Mouse (Mus musculus) forebrain, embryonic 14.5 days (tissue): Measurements from ENCODE around the gene Atp2b4. TPM values are rescaled to one million over a fixed set of nuclear protein-coding genes. Genes with fewer than 3 reads are reported as not detected.

Experiments
- ATAC-seq: fragments of 200-750 bp; cut with Nextera tagmentation; 2 replicates; pipeline ENCODE4 v1.8.0; 2017; ENCODE audit warnings: mild to moderate bottlenecking, moderate library complexity
- DNase-seq: peaks from one replicate; pipeline ENCODE4 v3.0.0-alpha.2; 2015; ENCODE audit warnings: low spot score
- H3K27ac ChIP-seq: fragments of 300-500 bp; sonication (generic); 2 replicates; pipeline ENCODE4 v1.5.1; 2014; ENCODE audit warnings: low read depth, mild to moderate bottlenecking, control low read depth, low read length, moderate library complexity
- H3K27me3 ChIP-seq: fragments of 300-500 bp; sonication (generic); replicated peaks from 2 replicates; pipeline ENCODE4 v1.6.1; 2014; ENCODE audit warnings: low read length, control low read depth, mixed read lengths; ENCODE audit not compliant: control insufficient read depth, insufficient read depth
- H3K36me3 ChIP-seq: fragments of 300-500 bp; sonication (generic); 2 replicates; pipeline ENCODE4 v1.6.1; 2014; ENCODE audit warnings: low read length, control low read depth; ENCODE audit not compliant: control insufficient read depth, insufficient read depth
- H3K4me1 ChIP-seq: fragments of 300-500 bp; sonication (generic); 2 replicates; pipeline ENCODE4 v1.6.1; 2014; ENCODE audit warnings: antibody characterized with exemption, low read length, control low read depth; ENCODE audit not compliant: control insufficient read depth, insufficient read depth
- H3K4me2 ChIP-seq: fragments of 300-500 bp; sonication (generic); 2 replicates; pipeline ENCODE4 v1.6.1; 2014; ENCODE audit warnings: mild to moderate bottlenecking, control low read depth, low read length
- H3K4me3 ChIP-seq: fragments of 300-500 bp; sonication (generic); 2 replicates; pipeline ENCODE4 v1.5.1; 2014; ENCODE audit warnings: low read depth, low read length, control low read depth
- H3K9ac ChIP-seq: fragments of 300-500 bp; sonication (generic); 2 replicates; pipeline ENCODE4 v1.6.1; 2014; ENCODE audit warnings: mild to moderate bottlenecking, low read length, control low read depth, moderate library complexity
- H3K9me3 ChIP-seq: fragments of 300-500 bp; sonication (generic); replicated peaks from 2 replicates; pipeline ENCODE4 v1.6.1; 2016; ENCODE audit warnings: low read length, control low read depth, mixed read lengths; ENCODE audit not compliant: control insufficient read depth
- WGBS: fragments of 180-500 bp; shearing (Covaris S2); extraction: QIAGEN DNeasy Blood & Tissue Kit; methylation state at CpG from one replicate; pipeline ENCODE4 v1.1.7; 2014; 5-methylcytosine and 5-hydroxymethylcytosine counted together
- polyA plus RNA-seq: library from polyadenylated mRNA; unstranded; fragments of >200 nt; fragmentation: Nextera tagmentation; extraction: Ambion mirVana; gene quantifications from 2 replicates; pipeline ENCODE4 v1.2.1, GENCODE M21; 2014

Atp2b4 gene
- polyA plus RNA-seq, 1 experiment from 2014 or later = 10.2 TPM

DNA sequence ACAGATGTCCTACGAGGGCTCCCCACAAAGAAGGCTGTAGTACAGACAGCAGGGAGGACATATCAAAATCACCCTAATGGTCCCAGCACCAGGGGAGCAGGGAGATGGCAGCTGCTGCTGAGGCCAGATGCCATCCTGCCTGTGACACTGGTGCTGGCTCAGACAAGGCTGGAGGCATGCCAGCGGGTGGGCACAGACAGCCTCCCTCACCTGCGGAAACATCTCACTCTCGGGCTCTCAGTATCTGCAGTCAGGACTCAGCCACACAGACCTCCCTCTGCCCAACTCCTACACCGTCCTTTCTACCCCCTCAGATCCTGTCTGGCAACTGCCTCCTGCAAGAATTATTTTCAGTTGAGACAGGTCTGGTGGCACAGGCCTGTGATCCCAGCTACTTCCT, 12.0 kb downstream of the Atp2b4 start:
- Histone ChIP-seq H3K36me3 (no peaks in the 10 kb centered on the region), H3K4me3 (no peak overlapping the region), H3K27me3 (no peaks in the 10 kb centered on the region), H3K9me3 (no peaks in the 10 kb centered on the region), H3K4me1 (no peaks in the 10 kb centered on the region), H3K4me2 (no peak overlapping the region), H3K27ac (no peak overlapping the region), H3K9ac (no peak overlapping the region)
- ATAC-seq (no peak), DNase-seq (no peak)
- 72% methylated on average over 5 of the region's 5 CpGs for WGBS

DNA sequence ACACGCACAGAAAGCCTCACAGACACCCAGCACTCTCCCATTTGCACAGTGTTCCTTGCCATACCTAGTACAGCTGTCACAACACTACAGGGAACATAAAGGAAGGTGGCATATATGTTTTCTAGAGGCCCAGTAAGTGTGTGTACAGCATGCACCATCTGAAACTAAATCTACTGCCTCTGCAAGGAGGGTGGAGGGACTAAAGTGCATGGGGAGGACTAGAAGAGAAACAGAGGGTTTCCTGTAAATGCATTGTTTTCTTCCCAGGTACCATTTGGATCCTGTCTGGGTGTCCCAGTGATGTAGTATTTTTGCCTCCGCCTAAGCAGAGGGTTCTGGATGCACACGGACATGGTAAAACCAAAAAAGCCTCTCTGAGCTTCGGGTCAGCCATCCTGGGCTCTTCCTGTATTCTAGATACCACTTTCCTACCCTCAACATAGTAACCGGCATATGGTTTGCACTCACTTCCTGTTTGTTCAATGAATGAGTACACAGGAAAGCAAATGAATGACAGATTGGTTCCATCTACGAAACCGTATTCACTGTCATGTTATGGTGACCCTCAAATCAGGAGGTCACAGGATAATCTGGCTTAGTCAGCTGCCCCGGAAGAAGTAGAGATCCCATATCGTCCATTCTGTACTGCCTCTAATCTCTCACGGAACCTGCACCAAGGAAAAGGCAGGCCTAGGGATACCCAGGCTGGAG, 13.2 kb downstream of the Atp2b4 start:
- no peaks in the 10 kb centered on the region for H3K9me3 ChIP-seq
- DNase-seq = no peak
- WGBS = 86% methylated on average over 10 of the region's 10 CpGs
- H3K4me2 ChIP-seq = no peak overlapping the region
- H3K36me3 ChIP-seq = no peaks in the 10 kb centered on the region
- no peaks in the 10 kb centered on the region for H3K4me1 ChIP-seq
- 0 out of 2 replicates have a peak overlapping the region, but pooled peaks have one; percentile 27 for H3K27ac ChIP-seq
- no peak overlapping the region for H3K4me3 ChIP-seq
- no peak for ATAC-seq
- H3K9ac ChIP-seq = no peak overlapping the region
- no peaks in the 10 kb centered on the region for H3K27me3 ChIP-seq

DNA sequence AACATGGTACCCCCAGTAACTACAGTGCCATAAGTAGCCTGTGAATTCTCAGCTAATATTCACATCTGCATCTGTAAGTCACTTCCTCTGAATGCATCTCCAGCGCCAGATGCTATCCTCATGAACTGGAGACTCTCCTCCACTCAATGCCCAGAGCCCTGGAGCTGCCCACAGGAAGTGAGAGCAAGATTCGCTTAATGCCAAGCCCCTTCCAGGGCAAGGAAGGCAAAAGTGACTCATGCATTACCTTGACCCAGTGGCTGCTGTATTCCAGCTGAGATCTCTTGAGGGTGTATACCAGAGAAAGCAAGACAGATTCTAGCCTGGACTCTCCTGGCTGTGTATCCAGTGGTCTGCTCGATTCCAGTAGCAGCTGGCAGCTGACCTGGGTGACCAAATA, 16.2 kb downstream of the Atp2b4 start:
- no peak overlapping the region for H3K9ac ChIP-seq
- no peak overlapping the region for H3K27ac ChIP-seq
- DNase-seq = no peak
- H3K4me3 ChIP-seq = no peak overlapping the region
- no peaks in the 10 kb centered on the region for H3K36me3 ChIP-seq
- H3K27me3 ChIP-seq = no peaks in the 10 kb centered on the region
- H3K9me3 ChIP-seq = no peaks in the 10 kb centered on the region
- no peak overlapping the region for H3K4me2 ChIP-seq
- no peaks in the 10 kb centered on the region for H3K4me1 ChIP-seq
- 93% methylated on average over 3 of the region's 3 CpGs for WGBS
- ATAC-seq = no peak

DNA sequence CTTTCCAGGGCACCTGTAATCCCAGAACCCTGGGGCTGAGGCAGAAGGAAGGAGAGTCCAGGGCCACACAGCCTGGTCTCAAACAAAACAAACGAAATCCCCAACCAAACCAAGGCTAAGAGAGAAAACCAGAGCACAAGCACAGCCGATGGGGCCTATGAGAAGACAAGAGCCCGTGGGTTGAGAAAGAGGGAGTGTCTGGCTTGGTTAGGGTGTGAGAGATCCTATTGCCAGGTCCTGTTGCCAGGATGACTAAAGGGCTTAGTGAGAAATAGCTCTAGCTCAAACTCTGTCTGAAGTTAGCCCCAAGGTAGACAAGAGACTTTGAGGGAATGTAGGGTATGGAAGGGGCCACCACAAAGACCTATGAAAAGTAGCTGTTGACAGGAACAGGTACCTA, 19.3 kb downstream of the Atp2b4 start:
- Histone ChIP-seq H3K4me2 (no peak overlapping the region), H3K4me3 (no peak overlapping the region), H3K27ac (no peak overlapping the region), H3K9ac (no peak overlapping the region), H3K4me1 (no peaks in the 10 kb centered on the region), H3K36me3 (no peaks in the 10 kb centered on the region), H3K27me3 (no peaks in the 10 kb centered on the region), H3K9me3 (no peaks in the 10 kb centered on the region)
- no peak for DNase-seq
- no peak for ATAC-seq
- 62% methylated on average over 3 of the region's 3 CpGs for WGBS

DNA sequence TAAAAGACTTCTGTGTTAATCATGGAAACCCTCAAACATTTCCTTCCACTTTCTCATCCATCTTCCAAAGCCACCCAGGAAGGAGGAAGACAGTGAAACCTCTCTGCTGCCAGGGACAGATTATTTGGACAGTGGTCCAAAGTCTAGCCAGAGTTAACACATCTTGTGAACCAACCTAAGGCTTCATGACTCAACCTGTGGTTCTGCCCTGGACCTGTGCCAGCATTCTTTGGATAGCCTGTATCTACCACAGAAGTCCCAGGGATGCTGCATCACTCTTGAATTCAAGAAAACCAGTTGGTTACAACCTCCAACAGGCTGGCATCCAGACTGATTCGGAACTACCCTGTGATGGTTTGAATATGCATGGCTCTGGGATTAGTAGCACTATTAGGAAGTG, 21.8 kb downstream of the Atp2b4 start:
- Histone ChIP-seq H3K9me3 (no peaks in the 10 kb centered on the region), H3K27ac (no peak overlapping the region), H3K9ac (no peak overlapping the region), H3K4me1 (no peaks in the 10 kb centered on the region), H3K36me3 (no peaks in the 10 kb centered on the region), H3K27me3 (no peaks in the 10 kb centered on the region), H3K4me2 (no peak overlapping the region), H3K4me3 (no peak overlapping the region)
- no peak for DNase-seq
- no peak for ATAC-seq
- 94% methylated on average over 1 of the region's 1 CpGs for WGBS

DNA sequence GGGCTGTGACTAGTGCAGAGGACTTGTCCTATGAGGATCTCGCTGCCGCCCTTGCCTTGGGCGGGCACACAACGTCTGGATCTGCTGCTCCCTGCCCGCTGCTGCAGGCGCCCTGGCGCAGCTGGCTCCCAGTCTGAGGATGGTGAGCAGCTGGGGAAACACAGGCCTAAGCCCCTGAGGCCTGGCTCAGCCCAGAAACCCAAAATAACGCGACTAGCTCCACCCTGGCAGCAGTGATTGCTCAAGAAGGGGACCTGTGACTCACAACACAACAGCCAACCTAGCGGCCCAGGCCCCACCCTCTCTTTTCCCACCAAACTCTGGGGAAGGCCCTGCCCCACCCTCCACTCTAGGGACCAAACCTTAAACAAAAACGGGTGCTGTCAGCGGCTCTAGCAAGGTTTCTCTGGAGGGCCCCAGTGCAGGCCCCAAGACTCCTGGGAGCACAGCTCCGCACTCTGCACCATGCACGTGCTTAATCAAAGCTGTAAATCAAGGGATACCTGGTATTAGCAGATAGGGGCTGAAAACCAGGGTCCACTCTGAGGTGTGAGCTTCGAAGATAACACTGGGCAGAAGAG, 23.1 kb downstream of the Atp2b4 start:
- Histone ChIP-seq H3K9me3 (no peaks in the 10 kb centered on the region), H3K27me3 (no peaks in the 10 kb centered on the region), H3K9ac (no peak overlapping the region), H3K36me3 (no peaks in the 10 kb centered on the region), H3K4me3 (no peak overlapping the region), H3K4me1 (no peaks in the 10 kb centered on the region), H3K27ac (no peak overlapping the region), H3K4me2 (no peak overlapping the region)
- ATAC-seq = no peak
- WGBS = 84% methylated on average over 15 of the region's 15 CpGs
- no peak for DNase-seq

DNA sequence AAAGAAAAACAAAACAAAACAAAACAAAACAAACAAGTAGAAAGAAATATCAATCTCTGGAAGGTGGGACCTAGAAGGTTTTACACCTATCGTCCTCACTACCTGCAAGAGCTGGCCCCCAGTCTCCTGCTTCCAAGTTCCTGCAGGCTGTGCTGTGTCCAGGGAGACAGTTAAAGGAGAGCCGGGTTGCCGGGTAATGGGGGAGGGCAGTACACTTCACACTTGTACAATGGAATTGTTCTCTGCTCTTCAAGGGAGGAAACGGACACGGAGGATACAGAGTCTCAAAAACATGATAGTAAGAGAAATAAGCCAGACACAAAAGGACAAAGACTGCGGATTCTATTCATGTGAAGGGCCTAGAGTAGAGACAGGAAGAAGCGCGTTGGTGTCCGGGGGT, 28.3 kb downstream of the Atp2b4 start:
- 68% methylated on average over 9 of the region's 9 CpGs for WGBS

DNA sequence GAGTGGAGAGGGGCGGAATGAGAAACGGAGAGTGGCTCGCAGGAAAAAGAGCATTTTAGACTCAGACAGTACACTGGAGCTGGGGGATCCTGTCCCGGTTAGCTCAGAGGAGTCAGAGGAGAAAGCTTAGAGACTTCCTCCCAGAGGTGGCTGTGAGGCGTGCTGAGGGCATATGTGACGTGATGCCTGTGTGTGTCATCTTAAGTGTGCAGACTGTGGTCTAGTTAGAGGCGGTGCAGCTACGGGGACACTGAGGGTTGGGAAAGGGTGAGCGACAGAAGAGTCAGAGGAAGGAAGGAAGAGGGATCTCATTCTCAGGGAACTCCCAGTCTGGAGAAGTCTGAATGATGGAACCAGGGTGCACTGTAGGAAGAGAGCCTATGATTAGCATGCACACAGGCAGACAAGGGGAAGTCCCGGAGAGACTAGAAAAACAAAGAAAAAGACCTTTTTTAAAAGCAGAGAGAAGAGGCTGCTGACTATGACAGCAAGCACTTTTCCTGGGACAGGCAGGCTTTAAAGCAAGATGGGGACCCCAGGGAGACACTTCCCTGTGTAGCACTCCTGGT, 28.9 kb downstream of the Atp2b4 start:
- H3K36me3 ChIP-seq = no peaks in the 10 kb centered on the region
- H3K4me1 ChIP-seq = no peaks in the 10 kb centered on the region
- no peak overlapping the region for H3K27ac ChIP-seq
- WGBS = 81% methylated on average over 10 of the region's 10 CpGs
- H3K4me2 ChIP-seq = no peak overlapping the region
- H3K27me3 ChIP-seq = no peaks in the 10 kb centered on the region
- no peaks in the 10 kb centered on the region for H3K9me3 ChIP-seq
- ATAC-seq = no peak
- DNase-seq = no peak
- no peak overlapping the region for H3K4me3 ChIP-seq
- no peak overlapping the region for H3K9ac ChIP-seq

More for the DNA sequence above, 28.3 kb downstream of the Atp2b4 start:
- H3K4me2 ChIP-seq = no peak overlapping the region
- ATAC-seq (no peak), DNase-seq (no peak)
- no peaks in the 10 kb centered on the region for H3K36me3 ChIP-seq
- H3K4me3 ChIP-seq = no peak overlapping the region
- no peaks in the 10 kb centered on the region for H3K9me3 ChIP-seq
- no peaks in the 10 kb centered on the region for H3K27me3 ChIP-seq
- H3K9ac ChIP-seq = no peak overlapping the region
- H3K4me1 ChIP-seq = no peaks in the 10 kb centered on the region
- H3K27ac ChIP-seq = no peak overlapping the region

DNA sequence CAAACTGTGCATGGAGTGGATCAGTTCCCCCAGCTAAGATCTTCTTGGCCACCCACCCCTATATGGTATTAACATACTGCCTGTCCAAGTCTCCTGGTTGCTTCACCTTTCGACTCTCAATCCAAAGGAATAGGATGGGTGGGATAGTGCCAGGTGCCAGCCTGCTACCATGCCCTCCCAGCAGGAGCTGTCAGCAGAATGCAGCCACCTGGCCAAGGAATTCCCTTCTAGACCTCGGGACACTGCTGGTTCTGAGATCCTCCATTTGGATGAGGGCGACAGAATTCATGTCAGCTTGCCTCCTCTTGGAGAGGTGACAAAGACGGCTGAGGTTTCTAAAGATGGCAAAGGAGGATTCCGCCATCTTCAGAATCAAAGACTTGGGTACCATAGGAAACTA, 32.8 kb downstream of the Atp2b4 start:
- Histone ChIP-seq H3K4me2 (no peak overlapping the region), H3K4me1 (no peaks in the 10 kb centered on the region; the same call in 1 of the 2 replicates), H3K4me3 (no peak overlapping the region), H3K27me3 (no peaks in the 10 kb centered on the region), H3K36me3 (no peaks in the 10 kb centered on the region), H3K27ac (no peak overlapping the region), H3K9me3 (no peaks in the 10 kb centered on the region), H3K9ac (no peak overlapping the region)
- ATAC-seq (no peak), DNase-seq (no peak)
- 89% methylated on average over 5 of the region's 5 CpGs for WGBS
